Mouse (Mus musculus) CD4-positive, CD25-positive, alpha-beta regulatory T cell (primary cell): Measurements from ENCODE around the gene Tbc1d1. TPM values are rescaled to one million over a fixed set of nuclear protein-coding genes. Genes with fewer than 3 reads are reported as not detected.

ENCODE experiments used
- polyA plus RNA-seq: library from polyadenylated mRNA; unstranded; fragments of 100-300 nt; shearing (Covaris generic); gene quantifications from one replicate; pipeline ENCODE4 v1.2.1, GENCODE M21; 2017

Gene Tbc1d1
- polyA plus RNA-seq: 52.8 TPM

DNA sequence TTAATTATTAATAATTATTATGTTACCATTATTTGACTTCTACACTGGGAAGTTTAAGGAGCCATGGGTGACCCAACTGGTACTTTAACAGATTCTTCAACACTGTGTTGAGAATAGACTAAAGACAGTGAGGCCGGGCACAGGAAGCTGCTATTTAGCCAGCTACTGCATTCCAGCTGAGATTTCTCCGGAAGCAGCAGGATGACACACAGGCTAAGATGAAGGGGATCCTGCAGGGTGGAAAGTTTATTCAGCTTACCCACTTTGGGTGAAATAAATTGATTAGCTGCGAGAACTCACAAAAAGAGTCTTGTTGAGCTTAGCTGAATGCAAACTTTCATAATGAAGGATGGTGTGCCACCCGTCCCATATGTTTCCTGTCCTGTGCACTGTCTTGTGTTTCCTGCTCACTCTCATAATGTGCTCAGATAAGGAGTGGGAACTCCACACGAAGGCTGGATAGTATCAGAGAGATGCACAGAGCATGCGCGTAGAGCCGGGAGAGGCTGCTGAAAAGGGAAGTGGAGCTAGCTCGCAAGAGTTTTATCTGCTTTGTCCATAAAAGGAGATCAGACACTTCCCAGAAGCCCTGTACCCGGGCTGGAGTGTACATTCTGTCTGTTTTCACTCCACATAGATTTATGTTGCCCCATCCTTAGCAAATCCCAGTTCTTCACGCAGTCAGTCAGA is at the start of gene Tbc1d1:
TSS of gene Tbc1d1 (plus strand) at position 445 of the 690 bp plus-strand sequence.

Other genes starting within 250 kb of the Tbc1d1 start
- 5.9 TPM for gene Rell1, start 187.4 kb upstream of the Tbc1d1 start, polyA plus RNA-seq
- gene Pgm2, start 63.4 kb upstream of the Tbc1d1 start, polyA plus RNA-seq: 27.9 TPM